Mouse (Mus musculus) bone marrow macrophage, adult 2 months (primary cell): Measurements from ENCODE around the gene Thyn1.

Source experiments
- CTCF ChIP-seq: IDR thresholded peaks from 2 replicates; pipeline ENCODE4 v1.5.1; 2012; ENCODE audit warnings: low read depth, mild to moderate bottlenecking, low read length, moderate library complexity
- POLR2A ChIP-seq: IDR thresholded peaks from 2 replicates; pipeline ENCODE4 v1.6.1; 2012; ENCODE audit warnings: mild to moderate bottlenecking, low read depth, low read length, borderline replicate concordance

GRCm38 (mm10) chr9:27026708-27027107 is 27.2 kb downstream of the Thyn1 start:
- TF ChIP-seq POLR2A (no peak), CTCF (no peak)
